Mouse (Mus musculus): ENCODE results near the gene 4930402H24Rik. TPM values are rescaled to one million over a fixed set of nuclear protein-coding genes. Genes with fewer than 3 reads are reported as not detected.

4930402H24Rik gene
- total RNA-seq, 2 experiments from 2014 or later = 23.7 to 27.3 TPM

DNA sequence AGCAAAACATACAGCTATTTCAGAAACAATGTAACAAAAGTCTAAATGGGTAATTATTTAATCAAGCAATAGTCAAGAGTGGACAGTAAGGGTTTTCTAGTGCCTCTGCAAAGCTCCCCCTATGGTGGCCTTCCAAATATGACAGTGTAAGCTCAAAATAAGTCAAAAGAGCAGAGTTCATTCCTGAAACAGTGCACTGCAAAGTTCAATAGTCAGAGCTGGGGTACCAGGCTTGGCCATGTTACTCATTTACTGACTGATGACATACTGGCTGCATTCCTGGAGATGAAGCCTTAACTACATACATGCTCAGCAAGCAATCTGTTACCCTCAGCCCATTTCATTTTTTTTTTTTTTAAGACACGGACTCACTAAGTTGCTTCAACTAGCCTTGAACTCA, 91.7 kb downstream of the 4930402H24Rik start:
- no peak for DNase-seq (ENCODE audit: low spot score in 2 of 2)

DNA sequence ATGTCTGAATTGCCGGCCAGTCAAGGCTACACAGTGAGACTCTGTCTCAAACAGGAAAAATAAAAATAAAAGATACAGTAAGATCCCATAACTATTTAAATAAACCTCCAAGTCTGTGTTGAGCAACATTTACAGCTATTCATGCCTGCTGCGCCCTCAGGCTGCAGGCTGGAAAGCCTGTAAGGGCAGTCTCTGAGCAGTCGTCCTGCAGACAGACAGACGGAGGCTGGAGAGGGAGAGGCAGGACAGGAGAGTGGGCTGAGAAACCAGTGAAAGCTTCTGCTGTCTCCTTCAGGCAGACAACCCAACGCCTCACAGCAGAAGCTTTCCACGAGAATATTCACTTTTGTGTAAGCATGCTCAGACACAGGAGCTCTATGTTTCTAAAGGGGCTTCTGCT, 92.5 kb downstream of the 4930402H24Rik start:
- no peak for DNase-seq (ENCODE audit: low spot score in 2 of 2)

DNA sequence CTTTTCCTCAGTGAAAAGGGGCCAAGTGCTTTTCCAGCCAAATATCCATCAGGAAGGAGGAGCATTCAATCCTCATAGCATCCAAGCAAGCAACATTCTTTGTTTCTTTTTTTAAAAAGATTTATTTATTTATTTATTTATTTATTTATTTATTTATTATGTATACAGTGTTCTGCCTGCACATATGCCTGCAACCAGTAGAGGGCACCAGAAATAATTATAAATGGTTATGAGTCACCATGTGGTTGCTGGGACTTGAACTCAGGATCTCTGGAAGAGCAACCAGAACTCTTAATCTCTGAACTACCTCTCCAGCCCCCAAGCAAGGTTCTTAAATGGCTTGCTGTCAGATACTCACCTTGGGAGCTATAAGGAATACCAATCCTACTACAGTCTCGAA, 93.7 kb downstream of the 4930402H24Rik start:
- DNase-seq (ENCODE audit: low spot score in 2 of 2) = no peak

GRCm38 (mm10) chr2:130805146-130805545, 101.1 kb downstream of the 4930402H24Rik start:
- no peak for DNase-seq (ENCODE audit: low spot score in 2 of 2)

DNA sequence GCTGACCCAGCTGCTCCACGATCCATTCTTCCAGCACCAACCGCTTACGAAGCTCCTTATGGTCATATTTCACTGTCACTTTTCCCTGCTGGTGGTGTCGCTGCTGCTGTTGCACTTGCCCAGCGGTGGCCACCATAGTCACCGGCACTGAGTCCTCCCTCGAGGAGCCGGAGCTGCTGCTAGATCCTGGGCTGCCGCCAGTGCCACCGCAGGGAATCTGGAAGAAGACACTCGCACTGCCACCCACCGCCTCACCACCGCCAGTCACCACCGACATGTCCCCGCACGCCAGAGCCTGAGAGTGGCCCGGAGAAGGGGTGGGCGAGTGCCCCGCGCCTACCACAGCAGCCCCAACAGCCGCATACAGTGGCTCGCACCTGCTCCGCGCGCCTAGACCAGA, 102.5 kb downstream of the 4930402H24Rik start:
- DNase-seq (ENCODE audit: low spot score in 2 of 2) = no peak

- DNase-seq (ENCODE audit: low spot score in 2 of 2) = no peak
Observed at GRCm38 (mm10) chr2:130795731-130796130, 110.5 kb downstream of the 4930402H24Rik start.

DNA sequence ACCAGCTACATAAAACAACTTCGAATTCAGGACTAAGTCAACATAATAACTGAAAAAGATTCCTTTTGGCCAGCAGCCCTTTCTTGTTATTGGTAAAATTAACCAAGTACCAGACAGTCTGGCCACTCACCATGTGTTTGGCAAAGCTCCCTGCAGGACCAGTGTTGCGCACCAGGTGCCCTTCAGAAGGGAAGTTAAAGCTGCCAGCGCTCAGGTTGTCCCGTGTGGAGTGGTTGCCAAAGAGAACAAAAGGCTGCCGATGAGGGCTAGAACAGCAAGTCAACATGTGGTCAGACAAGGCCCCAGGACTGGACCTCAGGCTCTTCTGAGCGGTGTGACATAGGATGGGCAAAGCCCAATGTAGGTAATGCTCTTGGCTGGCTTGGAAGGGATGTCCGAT, 114.5 kb downstream of the 4930402H24Rik start:
- no peak for DNase-seq (ENCODE audit: low spot score in 2 of 2)

DNA sequence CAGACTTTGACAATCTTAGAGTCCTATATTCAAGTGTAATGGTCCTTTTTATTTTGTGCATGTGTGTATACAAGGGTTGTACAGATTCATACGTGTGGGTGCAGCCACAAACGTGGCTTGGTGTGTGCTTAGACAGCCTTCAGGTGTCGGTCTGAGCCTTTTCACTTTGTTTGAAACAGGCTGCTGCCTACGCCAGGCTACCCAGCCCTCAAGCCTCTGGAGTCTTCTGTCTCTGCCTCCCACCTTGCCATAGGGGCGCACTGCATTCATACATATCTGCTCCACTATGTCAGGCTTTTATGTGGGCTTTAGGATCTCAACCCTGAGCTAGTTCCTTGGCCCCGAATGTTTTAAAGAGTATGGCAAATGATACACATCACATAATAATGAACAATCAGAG, 116.6 kb downstream of the 4930402H24Rik start:
- DNase-seq (ENCODE audit: low spot score in 2 of 2) = no peak

GRCm38 (mm10) chr2:130789039-130789438, 117.2 kb downstream of the 4930402H24Rik start:
- DNase-seq (ENCODE audit: low spot score in 2 of 2) = no peak

DNA sequence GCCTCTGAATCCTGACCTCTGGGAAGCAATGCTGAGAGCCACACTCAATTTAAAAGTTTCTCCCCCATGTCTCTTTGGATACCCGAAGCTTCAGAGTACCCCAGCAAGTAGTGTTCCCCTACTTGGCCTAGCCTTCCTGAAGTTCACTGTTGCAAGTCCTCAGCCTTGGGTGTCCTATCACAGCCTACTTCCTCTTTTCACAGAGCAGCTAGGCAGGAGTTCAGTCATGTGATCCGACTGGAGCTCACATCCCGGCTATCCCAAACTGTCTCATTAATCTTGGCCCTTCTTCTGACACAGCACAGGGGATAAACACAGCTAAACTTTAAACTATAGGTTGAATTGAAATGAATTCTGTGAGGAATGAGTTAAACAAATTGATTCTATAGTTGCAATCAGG, 121.3 kb downstream of the 4930402H24Rik start:
- no peak for DNase-seq (ENCODE audit: low spot score in 2 of 2)

- DNase-seq (ENCODE audit: low spot score in 2 of 2) = no peak
Observed at GRCm38 (mm10) chr2:130780615-130781303, 125.4 kb downstream of the 4930402H24Rik start.

- DNase-seq (ENCODE audit: low spot score in 2 of 2) = no peak
Observed at GRCm38 (mm10) chr2:130779935-130780334, 126.3 kb downstream of the 4930402H24Rik start.

DNA sequence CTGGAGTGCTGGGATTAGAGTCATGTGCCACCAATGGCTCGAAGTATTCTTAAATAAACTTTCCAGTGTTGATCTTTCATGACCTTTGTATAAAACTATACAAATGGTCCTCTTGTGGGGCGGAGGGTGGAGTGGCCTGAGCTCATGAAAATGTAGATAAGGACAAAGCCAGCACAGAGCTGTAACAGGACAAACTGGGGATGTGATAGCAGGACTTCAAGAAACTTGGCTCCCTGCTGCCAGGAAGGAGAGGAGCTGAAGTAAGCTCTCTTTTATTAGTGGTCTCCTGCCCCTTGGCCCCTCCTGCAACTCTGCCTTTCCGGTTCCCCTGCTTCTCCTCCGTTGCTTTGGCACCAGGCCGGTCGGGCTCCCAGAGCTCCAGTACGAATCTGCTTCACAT, 129.6 kb downstream of the 4930402H24Rik start:
- DNase-seq (ENCODE audit: low spot score in 2 of 2) = no peak

DNA sequence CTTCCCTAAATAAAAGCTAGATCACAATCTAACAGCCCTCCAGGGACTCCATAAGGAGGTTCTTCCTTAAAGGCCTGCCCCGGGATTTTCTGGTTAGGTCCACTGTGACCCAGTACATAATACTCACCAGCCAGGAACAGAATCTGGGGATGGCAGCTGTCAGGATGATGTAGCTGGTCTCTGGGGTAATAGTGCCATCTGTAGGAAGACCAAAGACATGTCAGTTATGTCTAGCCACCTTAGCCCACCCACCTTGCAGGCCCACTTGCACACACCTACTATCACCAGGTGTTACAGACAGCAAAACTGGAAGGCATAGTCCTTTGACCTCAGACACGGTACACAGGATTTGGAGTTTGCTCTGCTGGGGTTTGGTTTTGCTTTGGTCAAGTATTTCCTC, 138.7 kb downstream of the 4930402H24Rik start:
- DNase-seq (ENCODE audit: low spot score in 2 of 2) = no peak

DNA sequence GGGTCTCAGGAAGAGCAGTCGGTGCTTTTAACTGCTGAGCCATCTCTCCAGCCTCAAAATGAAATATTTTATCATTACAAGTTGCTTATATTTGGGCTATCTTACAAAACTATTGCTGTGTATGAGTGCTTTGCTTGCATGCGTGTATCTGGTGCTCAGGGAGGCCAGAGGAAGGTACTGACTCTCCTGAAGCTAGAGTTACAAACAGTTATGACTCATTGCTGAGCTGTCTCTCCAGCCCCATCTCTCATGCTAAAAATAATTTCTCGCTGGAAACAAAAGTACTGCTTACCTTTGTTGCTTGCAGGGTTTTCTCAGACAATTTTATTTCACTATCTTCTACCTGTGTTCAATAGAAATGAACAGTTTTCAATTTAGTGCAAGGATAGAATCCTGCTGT, 140.8 kb downstream of the 4930402H24Rik start:
- DNase-seq (ENCODE audit: low spot score in 2 of 2) = no peak

- no peak for DNase-seq (ENCODE audit: low spot score in 2 of 2)
Observed at GRCm38 (mm10) chr2:130760876-130761275, 145.3 kb downstream of the 4930402H24Rik start.

DNA sequence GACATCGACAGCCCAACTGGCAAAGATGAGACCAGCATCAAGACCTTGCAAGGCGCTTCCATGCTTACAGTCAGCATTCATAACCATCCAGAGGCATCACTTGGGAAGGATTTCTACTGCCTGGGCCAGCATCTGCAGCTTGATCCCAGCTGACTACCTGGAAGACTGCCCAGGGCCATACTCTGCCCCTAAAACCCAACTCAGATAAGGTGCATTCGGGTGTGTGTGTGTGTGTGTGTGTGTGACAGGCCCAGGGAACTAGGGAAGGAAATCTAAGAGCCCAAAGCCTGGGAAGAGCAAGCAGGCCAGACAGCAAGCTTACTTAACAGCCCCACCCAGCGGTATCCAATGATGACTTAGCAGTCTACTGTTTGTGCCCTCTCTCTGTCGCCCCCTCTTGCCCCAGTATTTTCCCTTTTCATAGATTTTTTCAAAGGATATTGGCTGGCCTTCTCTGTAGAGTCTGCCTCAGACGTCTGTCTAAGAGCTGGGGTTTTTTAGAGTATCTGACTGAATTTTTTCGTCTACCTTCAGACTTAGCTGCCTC, 151.1 kb downstream of the 4930402H24Rik start:
- DNase-seq (ENCODE audit: low spot score in 2 of 2) = no peak

DNA sequence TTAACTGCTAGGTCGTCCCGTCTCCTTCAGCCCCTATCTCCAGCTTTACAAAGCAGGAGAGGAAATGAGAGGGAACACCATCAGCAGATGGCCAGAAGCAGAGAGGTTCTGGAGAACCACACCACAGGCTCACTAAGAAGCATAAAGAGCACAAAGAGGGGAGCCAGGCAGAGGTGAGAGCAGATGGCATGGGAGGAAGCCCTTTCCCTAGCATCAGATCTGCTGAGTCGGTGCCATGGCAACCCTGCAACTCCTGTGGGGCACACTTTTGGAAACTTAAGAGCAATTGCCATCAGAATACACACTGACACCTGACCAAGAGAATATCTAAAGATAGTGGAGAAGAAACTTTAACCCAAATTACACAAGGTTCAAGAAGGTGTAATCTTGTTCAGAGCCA, 151.6 kb downstream of the 4930402H24Rik start:
- DNase-seq (ENCODE audit: low spot score in 2 of 2) = no peak

DNA sequence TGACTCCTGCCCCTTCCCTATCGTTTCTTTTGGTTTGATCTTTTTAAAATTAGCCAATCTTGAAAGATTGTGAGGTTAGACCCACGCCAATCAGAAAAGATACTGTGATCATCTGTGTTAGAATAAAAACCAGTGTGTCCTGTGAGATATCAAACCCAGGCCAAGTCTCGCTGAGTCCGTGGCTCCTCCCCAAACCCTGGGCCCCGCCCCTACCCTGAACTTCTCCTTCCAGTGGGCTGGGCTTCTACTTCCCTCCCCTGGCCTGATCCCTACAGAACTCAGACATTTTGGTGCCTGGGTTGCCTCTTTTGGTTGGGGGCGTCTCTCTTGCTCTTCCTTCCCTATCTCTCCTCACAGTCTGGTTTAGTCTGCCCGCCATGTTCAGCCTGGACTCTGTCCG, 155.8 kb downstream of the 4930402H24Rik start:
- no peak for DNase-seq (ENCODE audit: low spot score in 2 of 2)

DNA sequence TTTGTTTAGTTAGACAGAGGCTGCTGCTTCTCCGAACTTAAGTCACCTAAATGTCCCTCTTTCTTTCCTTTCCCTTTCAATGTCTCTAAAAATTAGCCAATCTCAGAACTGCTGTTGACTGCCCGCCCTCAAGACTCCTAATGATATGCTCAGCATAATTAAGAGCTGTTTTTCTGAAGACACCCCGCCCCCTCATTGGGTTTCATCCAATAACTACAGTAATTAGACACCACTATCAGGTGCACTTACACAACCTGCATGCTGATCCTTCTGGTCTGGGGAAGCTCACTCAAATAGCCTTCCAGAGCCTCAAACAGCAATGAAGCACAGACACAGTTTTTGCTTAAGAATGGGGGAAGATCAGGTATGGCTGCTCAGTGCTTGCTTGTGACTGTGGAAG, 156.5 kb downstream of the 4930402H24Rik start:
- DNase-seq (ENCODE audit: low spot score in 2 of 2) = no peak

GRCm38 (mm10) chr2:130743576-130743975, 162.6 kb downstream of the 4930402H24Rik start:
- no peak for DNase-seq (ENCODE audit: low spot score in 2 of 2)

DNA sequence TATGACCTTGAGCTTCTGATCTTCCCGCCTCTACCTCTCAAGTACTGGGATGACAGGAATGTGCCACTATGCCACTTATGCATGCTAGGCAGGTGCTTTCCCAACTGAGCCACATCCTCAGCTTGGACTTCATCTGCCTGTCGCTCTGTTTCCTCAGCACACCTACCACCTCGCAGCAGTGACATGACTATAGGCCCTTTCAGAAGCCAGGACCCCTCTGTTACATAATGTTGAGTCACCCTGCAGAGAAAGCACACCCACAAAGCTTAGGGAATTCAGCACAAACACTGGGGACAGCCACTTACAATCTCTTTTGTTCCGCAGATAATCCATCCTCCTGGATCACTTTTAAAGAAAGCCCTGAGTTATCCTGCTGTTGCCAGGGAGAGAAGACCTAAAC, 166.1 kb downstream of the 4930402H24Rik start:
- no peak for DNase-seq (ENCODE audit: low spot score in 2 of 2)

DNA sequence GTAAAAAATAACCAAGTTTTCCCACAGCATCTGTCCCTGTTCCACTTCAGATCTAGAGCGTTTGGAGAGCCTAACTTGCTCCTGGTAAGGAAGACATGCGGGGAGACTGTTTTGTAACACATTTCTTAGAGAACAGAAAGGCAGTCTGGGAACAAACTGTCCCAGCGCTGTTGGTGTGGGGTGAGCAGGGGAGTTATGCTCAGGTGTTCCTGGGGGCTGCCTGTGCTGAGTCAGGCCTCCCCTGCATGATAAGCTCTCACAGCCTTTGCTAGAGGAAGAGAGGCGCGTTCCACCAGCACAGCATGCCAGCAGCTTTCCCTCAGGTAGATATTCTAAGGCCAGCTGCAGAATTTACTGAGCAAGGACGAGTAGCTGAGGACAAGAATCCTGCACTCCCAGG, 168.2 kb downstream of the 4930402H24Rik start:
- no peak for DNase-seq (ENCODE audit: low spot score in 2 of 2)
